Mouse (Mus musculus) hindbrain, embryonic 12.5 days (tissue): ENCODE measurements around the gene Tctex1d4. TPM values are rescaled to one million over a fixed set of nuclear protein-coding genes. Genes with fewer than 3 reads are reported as not detected.

ENCODE experiments used
- ATAC-seq: fragments of 200-750 bp; cut with Nextera tagmentation; 2 replicates; pipeline ENCODE4 v1.8.0; 2017; ENCODE audit warnings: moderate TSS enrichment; ENCODE audit not compliant: low FRiP score
- H3K27ac ChIP-seq: fragments of 300-500 bp; sonication (generic); 2 replicates; pipeline ENCODE4 v1.5.1; 2016; ENCODE audit warnings: mild to moderate bottlenecking
- H3K27me3 ChIP-seq: fragments of 300-500 bp; sonication (generic); 2 replicates; pipeline ENCODE4 v1.6.1; 2016; ENCODE audit warnings: mild to moderate bottlenecking
- H3K36me3 ChIP-seq: fragments of 300-500 bp; sonication (generic); 2 replicates; pipeline ENCODE4 v1.6.1; 2016; ENCODE audit warnings: mild to moderate bottlenecking
- H3K4me1 ChIP-seq: fragments of 300-500 bp; sonication (generic); 2 replicates; pipeline ENCODE4 v1.6.1; 2016
- H3K4me2 ChIP-seq: fragments of 300-500 bp; sonication (generic); replicated peaks from 2 replicates; pipeline ENCODE4 v1.6.1; 2016; ENCODE audit warnings: mild to moderate bottlenecking
- H3K4me3 ChIP-seq: fragments of 300-500 bp; sonication (generic); 2 replicates; pipeline ENCODE4 v1.5.1; 2016; ENCODE audit warnings: mild to moderate bottlenecking
- H3K9ac ChIP-seq: fragments of 300-500 bp; sonication (generic); 2 replicates; pipeline ENCODE4 v1.6.1; 2016; ENCODE audit warnings: mild to moderate bottlenecking, moderate library complexity
- H3K9me3 ChIP-seq: fragments of 300-500 bp; sonication (generic); replicated peaks from 2 replicates; pipeline ENCODE4 v1.6.1; 2016; ENCODE audit warnings: mild to moderate bottlenecking
- WGBS: fragments of 180-500 bp; shearing (Covaris S2); methylation state at CpG from one replicate; pipeline ENCODE4 v1.1.7; 2016; 5-methylcytosine and 5-hydroxymethylcytosine counted together
- microRNA-seq: library from miRNA; unstranded; fragments of <30 nt; microRNA quantifications from one replicate; pipeline ENCODE4, GENCODE M21; 2017
- polyA plus RNA-seq: library from polyadenylated mRNA; unstranded; fragments of >200 nt; fragmentation: Nextera tagmentation; extraction: Ambion mirVana; gene quantifications from 2 replicates; pipeline ENCODE4 v1.2.1, GENCODE M21; 2016

The Tctex1d4 gene
- polyA plus RNA-seq, 1 experiment from 2014 or later: not detected

DNA sequence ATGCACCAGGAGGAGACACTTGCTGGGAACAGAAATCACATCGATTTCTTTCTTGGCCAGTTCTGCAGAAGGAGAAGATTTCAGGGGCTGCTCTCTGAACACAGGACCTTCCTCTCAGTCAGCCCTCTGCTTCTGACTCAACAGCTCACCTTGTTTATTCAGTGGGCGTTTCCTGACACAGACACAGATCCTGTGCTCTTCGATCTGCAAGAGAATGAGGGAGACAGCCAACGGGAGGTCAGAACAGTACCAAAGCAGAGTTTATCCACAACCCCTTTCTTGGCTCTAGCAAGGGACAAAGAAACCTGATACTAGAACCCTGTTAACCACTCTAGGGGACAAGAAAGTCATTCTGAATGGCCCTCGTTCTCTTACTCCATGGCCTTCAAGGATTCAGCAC lies 43.3 kb downstream of the Tctex1d4 start:
- no peak overlapping the region for H3K4me2 ChIP-seq
- H3K27ac ChIP-seq: no peak overlapping the region
- no peaks in the 10 kb centered on the region for H3K27me3 ChIP-seq
- no peak for ATAC-seq
- 92% methylated on average over 5 of the region's 5 CpGs for WGBS
- no peaks in the 10 kb centered on the region for H3K9me3 ChIP-seq
- H3K4me1 ChIP-seq: no peaks in the 10 kb centered on the region
- no peak overlapping the region for H3K9ac ChIP-seq
- no peak overlapping the region for H3K4me3 ChIP-seq
- H3K36me3 ChIP-seq: peaks cover 88% of the 10 kb centered on the region

Small RNA genes lying within 50 kb of the gene (microRNA-seq; reads per million reads assigned to microRNA genes)
- gene Gm22398: not detected

Other genes with a start within 250 kb of the Tctex1d4 start
- 7.4 and 8.5 TPM in 2 replicates for gene Zswim5, start 249.4 kb upstream of the Tctex1d4 start, polyA plus RNA-seq
- gene Urod, start 132.4 kb upstream of the Tctex1d4 start, polyA plus RNA-seq: 87.5 and 90.2 TPM in 2 replicates
- 20.2 and 20.6 TPM in 2 replicates for gene Hectd3, start 131.5 kb upstream of the Tctex1d4 start, polyA plus RNA-seq
- 41.5 and 47.4 TPM in 2 replicates for gene Eif2b3, start 107.4 kb upstream of the Tctex1d4 start, polyA plus RNA-seq
- 4.5 and 5.9 TPM in 2 replicates for gene Ptch2, start 30.7 kb upstream of the Tctex1d4 start, polyA plus RNA-seq
- gene Btbd19, start 1.1 kb upstream of the Tctex1d4 start, polyA plus RNA-seq: 4.0 and 4.5 TPM in 2 replicates
- 26.4 and 29.6 TPM in 2 replicates for gene Plk3, start 7.2 kb downstream of the Tctex1d4 start, polyA plus RNA-seq
- gene Rps8, start 29.4 kb downstream of the Tctex1d4 start, polyA plus RNA-seq: 588 and 618 TPM in 2 replicates
- gene Kif2c, start 55.8 kb downstream of the Tctex1d4 start, polyA plus RNA-seq: 55.6 and 56.4 TPM in 2 replicates
- 9.0 and 9.6 TPM in 2 replicates for gene Tmem53, start 125.2 kb downstream of the Tctex1d4 start, polyA plus RNA-seq
- gene Armh1, start 125.3 kb downstream of the Tctex1d4 start, polyA plus RNA-seq: 0.78 and 1.3 TPM in 2 replicates